Mouse (Mus musculus) olfactory bulb, adult 2 months (tissue): ENCODE data around the gene Efna2. TPM values are rescaled to one million over a fixed set of nuclear protein-coding genes. Genes with fewer than 3 reads are reported as not detected.

ENCODE experiments used
- H3K27ac ChIP-seq: fragments of 200-500 bp; 2 replicates; pipeline ENCODE4 v1.5.1; 2012; ENCODE audit warnings: low read depth, low read length; ENCODE audit not compliant: insufficient read depth
- H3K4me1 ChIP-seq: fragments of 200-500 bp; 2 replicates; pipeline ENCODE4 v1.6.1; 2012; ENCODE audit warnings: low read length; ENCODE audit not compliant: control insufficient read depth, insufficient read depth
- H3K4me3 ChIP-seq: fragments of 200-500 bp; 2 replicates; pipeline ENCODE4 v1.5.1; 2012; ENCODE audit warnings: mild to moderate bottlenecking, low read depth, low read length, moderate library complexity; ENCODE audit not compliant: insufficient read depth
- CTCF ChIP-seq: fragments of 200-500 bp; IDR thresholded peaks from 2 replicates; pipeline ENCODE4 v1.5.1; 2012; ENCODE audit warnings: low read depth, mild to moderate bottlenecking, low read length, moderate library complexity; ENCODE audit not compliant: insufficient read depth
- POLR2A ChIP-seq: fragments of 200-500 bp; IDR thresholded peaks from 2 replicates; pipeline ENCODE4 v1.6.1; 2012; ENCODE audit warnings: mild to moderate bottlenecking, low read depth, low read length, moderate library complexity; ENCODE audit not compliant: insufficient read depth
- WGBS: fragments of 180-500 bp; shearing (Covaris S2); methylation state at CpG from one replicate; pipeline ENCODE4 v1.1.7; 2018; 5-methylcytosine and 5-hydroxymethylcytosine counted together
- polyA plus RNA-seq: library from polyadenylated mRNA; stranded (reverse); fragments of >200 nt; gene quantifications from 2 replicates; pipeline ENCODE4 v1.2.4, GENCODE M21; 2012; ENCODE audit warnings: low replicate concordance; ENCODE audit not compliant: missing spikeins, insufficient read depth, insufficient read length

The Efna2 gene
- polyA plus RNA-seq, 1 experiment: not detected

DNA sequence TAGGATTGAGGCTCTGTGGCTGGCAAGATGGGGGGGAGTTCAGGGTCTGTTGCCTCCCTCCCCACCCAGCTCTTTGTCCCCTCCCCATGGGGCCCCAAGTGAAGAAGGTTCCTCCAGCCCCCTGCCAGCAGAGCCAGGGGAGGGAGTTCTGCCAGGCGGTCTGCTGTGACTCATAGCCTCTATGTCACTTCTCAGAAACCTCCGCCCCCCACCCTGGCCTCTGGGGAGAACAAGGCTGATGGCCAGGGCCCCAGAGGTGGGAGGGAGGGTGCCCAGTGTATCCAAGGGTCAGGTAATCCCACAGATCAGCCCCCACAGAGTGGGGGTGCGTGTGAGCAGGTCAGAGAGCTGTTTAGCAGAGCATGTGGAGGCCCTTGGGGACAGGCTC lies 26.4 kb upstream of the Efna2 start:
- TF ChIP-seq POLR2A (no peak), CTCF (no peak)
- Histone ChIP-seq H3K4me3 (peak overlapping the region; percentile 87), H3K27ac (peak overlapping the region; percentile 88), H3K4me1 (peaks cover 54% of the 10 kb centered on the region)
- 13% methylated on average over 3 of the region's 3 CpGs for WGBS

GRCm38 (mm10) chr10:80153713-80154112 lies 25.6 kb upstream of the Efna2 start:
- no peak overlapping the region; the same call in 1 of the 2 replicates for H3K27ac ChIP-seq
- 74% methylated on average over 19 of the region's 19 CpGs for WGBS

DNA sequence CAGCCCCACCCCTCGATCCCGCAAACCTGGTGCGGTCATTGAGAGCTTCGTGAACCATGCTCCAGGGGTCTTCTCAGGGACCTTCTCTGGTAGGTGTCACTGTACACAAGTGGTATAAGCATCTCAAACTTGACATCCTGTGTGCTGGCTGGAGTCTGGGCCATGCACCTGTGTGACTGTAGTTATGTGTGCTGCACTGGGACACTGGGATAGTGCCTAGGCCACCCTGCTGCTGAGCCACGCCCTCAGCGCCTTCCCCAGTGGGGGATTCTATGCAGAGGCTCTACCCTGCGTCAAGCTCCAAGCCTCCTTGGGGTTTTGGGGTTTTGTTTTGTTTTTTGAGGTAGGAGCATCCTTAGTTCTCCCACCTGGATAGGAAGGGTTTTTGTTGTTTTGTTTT lies 24.9 kb upstream of the Efna2 start:
- no peak overlapping the region for H3K4me3 ChIP-seq
- H3K27ac ChIP-seq: no peak overlapping the region
- TF ChIP-seq CTCF (no peak), POLR2A (no peak)

More at GRCm38 (mm10) chr10:80153713-80154112, 25.6 kb upstream of the Efna2 start:
- H3K4me1 ChIP-seq: peaks cover 60% of the 10 kb centered on the region
- H3K4me3 ChIP-seq: no peak overlapping the region
- no peak for TF ChIP-seq POLR2A
- TF ChIP-seq CTCF: no peak

GRCm38 (mm10) chr10:80155277-80155676 lies 24.0 kb upstream of the Efna2 start:
- WGBS: 19% methylated on average over 1 of the region's 1 CpGs
- H3K4me1 ChIP-seq: peaks cover 73% of the 10 kb centered on the region
- no peak overlapping the region for H3K27ac ChIP-seq
- no peak for TF ChIP-seq CTCF
- no peak for TF ChIP-seq POLR2A
- no peak overlapping the region for H3K4me3 ChIP-seq

More for the DNA sequence above, 24.9 kb upstream of the Efna2 start:
- H3K4me1 ChIP-seq: peaks cover 66% of the 10 kb centered on the region
- WGBS: 75% methylated on average over 7 of the region's 7 CpGs

- TF ChIP-seq POLR2A: no peak
- no peak for TF ChIP-seq CTCF
- H3K4me1 ChIP-seq: peaks cover 80% of the 10 kb centered on the region
- 73% methylated on average over 29 of the region's 29 CpGs for WGBS
- no peak overlapping the region for H3K4me3 ChIP-seq
- peak overlapping the region; percentile 38; the same call in 1 of the 2 replicates for H3K27ac ChIP-seq
These were observed 23.1 kb upstream of the Efna2 start for GRCm38 (mm10) chr10:80156002-80156751.

DNA sequence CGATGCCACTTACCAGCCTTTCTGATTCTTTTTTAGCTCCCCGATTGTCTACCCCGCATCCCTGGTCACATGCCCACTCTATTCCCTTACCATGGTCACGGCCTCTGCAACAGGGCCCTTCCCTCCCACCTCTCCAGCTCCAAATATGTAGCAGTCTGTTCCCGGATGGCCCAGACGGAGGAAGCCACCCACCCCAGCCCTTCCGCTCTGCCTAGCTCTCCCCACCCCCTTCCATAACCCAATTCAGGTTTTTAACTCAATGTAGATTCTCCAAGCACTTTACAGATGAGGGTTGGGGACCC lies 22.6 kb upstream of the Efna2 start:
- Histone ChIP-seq H3K4me1 (peaks cover 79% of the 10 kb centered on the region), H3K27ac (peak overlapping the region; percentile 38; the same call in 1 of the 2 replicates), H3K4me3 (no peak overlapping the region)
- TF ChIP-seq POLR2A (no peak), CTCF (no peak)
- 40% methylated on average over 7 of the region's 7 CpGs for WGBS

DNA sequence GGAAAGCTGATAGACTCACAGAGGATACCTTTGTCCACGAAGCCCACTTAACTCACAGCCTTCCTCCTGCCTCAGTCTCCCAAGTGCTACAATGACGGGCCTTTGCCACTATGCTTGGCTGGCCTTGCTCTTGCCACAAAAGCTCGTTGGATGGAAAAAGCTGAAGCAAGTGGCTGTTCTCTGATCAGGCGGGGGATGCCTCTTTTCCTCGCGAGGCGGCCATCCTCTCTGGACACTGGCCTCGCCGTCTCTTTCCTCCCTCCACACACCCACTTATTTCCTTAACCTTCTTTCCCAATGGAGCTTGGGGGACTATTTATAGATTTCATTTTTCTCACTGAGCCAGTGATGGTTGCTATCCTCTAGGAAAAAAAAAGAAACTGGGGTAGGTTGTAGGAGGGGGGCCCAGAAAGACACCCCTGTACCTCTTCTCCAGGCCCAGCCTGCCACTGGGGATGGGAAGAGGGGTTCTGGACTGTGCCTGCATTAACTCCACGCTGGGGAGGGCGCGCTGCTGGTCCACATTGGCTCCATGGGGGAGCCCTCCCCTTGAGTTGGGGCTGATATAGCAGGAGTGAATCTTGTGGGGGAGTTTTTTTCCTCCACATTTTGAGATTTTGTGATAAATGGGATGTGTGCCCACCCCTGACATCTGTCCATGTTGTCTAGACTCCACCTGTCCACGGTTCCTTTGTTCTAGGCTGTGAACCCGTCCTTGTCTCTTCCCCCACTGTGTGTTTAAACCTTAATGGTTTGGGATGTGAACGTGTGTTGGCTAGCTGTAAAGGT lies 21.9 kb upstream of the Efna2 start:
- WGBS: 34% methylated on average over 15 of the region's 15 CpGs
- Histone ChIP-seq H3K27ac (peak overlapping the region; percentile 48), H3K4me1 (peaks cover 76% of the 10 kb centered on the region), H3K4me3 (no peak overlapping the region)
- no peak for TF ChIP-seq CTCF
- no peak for TF ChIP-seq POLR2A

DNA sequence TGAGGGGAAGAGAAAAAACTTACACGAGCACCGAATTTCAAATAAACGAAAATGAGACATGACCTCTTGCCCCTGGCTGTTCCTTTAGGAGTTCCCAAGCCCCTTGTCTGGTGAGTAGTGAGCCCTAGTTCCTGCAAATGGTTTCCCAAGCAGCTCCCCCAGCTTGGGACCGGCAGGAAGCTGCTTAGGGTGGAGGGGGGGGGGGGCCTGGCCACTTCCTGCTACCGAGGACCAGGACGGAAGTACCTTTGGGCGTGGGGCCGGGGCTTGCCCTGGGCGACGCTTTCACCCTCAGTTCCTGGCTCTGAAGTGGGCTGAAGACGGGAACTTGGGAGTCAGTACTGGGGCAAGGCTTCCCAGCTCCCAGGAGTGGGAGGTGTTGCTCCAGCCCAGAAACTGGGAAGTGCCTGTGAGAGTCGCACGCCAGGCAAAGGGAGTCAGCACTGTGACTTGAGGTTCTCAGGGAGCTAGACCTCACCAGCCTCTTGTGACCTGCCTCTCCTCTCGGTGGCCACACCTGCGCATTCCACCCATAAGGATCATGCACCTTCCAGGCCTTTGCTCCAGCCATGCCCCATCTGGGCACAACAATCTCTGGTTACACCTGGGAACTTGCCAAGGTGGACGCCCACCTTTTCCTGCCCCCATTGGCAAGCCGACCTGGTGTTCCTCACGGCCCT lies 20.8 kb upstream of the Efna2 start:
- TF ChIP-seq POLR2A (no peak), CTCF (no peak)
- 17% methylated on average over 18 of the region's 18 CpGs for WGBS
- Histone ChIP-seq H3K27ac (peak overlapping the region; percentile 86), H3K4me1 (peaks cover 76% of the 10 kb centered on the region), H3K4me3 (no peak overlapping the region)

DNA sequence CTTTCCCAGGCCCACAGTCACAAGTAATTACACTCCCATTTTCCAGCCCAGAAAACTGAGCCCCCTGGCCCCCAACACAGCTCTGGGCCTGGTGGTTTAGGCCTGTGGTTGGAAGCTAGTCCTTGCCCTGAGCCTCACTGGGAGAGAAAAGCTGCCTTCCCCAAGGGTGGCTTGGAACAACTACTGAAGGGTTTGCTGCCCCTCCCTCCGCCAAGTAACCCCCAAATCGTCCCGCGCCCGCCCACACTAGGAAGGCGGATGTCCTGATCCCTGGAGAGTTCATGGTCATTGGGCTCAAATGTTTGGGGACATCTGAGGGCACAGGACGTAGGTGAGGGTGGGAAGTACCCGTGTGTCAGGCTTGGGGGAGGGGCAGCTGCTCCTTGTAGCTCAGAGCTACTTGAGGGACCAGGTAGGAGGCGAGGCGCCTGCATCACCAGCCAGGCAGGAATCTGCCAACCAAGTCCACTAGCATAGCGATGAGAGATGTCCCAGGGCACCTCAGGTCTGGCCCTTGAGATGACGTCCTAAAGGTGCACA lies 20.2 kb upstream of the Efna2 start:
- 9% methylated on average over 12 of the region's 12 CpGs for WGBS
- Histone ChIP-seq H3K4me1 (peaks cover 76% of the 10 kb centered on the region), H3K27ac (peak overlapping the region; percentile 86), H3K4me3 (peak overlapping the region; percentile 46)
- no peak for TF ChIP-seq CTCF
- no peak for TF ChIP-seq POLR2A
